Mouse (Mus musculus) frontal cortex, adult (tissue): ENCODE results near the gene Fem1b.
"Not testable (repeated sequence)": the region's sequence is repeated elsewhere in the genome, so short reads cannot be mapped to it uniquely, and the experiment has no call there.

Experiments
- ATAC-seq: cut with Nextera tagmentation; 2 replicates; pipeline ENCODE4 v1.9.2; 2017; ENCODE audit warnings: mild to moderate bottlenecking, moderate library complexity, mixed read lengths; ENCODE audit not compliant: low TSS enrichment

Fem1b gene

DNA sequence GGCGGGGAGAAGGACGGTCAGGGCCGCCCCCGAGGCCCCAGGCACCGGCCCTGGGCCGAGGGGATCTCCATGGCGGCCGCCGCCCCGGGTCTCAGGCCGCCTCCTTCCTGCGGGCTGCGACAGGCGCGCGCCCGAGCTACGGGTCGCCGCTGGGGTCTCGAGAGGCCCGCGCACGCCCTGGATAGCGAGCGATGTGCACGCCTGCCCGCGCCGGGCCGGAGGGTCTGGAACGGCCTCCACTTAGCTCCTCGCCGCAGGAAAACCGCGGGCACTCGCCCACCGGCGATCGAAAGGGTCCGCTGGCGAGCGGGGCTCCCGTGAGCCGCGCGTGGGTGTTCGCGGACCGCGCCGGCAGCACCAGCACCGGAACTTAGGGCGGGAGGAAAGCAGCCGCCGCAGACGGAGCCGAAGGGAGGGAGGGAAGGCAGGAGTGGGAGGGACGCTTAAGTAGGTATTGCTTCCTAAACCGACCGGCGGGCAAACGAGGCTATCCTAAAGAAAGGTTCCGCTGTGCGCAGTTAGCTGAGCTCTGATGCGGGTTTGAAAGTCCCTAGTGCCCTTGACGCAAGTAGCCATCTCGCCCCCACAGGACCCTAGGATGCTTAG lies at the start of gene Fem1b:
Gene Fem1b (minus strand): TSS at position 419 of the 606 bp plus-strand sequence.
- peak; percentile 87 for ATAC-seq

DNA sequence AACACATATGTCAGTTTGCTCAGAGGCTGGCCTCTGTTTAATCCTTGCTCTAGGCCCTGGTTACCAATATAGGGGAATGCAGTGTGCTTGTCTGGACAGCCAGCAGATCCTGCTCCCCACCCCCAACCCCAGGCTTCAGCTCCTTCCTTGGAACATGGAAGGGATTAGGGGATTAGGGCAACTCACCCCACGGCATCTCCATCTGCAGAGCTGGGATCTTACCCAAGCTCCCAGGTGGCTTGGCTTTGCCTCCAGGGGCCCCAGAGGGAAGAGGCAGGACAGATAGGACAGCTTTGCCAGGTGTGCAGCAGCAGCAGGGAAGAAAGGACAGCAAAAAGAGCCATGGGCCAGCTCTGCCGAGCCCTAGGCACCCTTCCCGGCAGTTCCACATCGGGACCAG lies 49.1 kb upstream of the Fem1b start:
- ATAC-seq = no peak

DNA sequence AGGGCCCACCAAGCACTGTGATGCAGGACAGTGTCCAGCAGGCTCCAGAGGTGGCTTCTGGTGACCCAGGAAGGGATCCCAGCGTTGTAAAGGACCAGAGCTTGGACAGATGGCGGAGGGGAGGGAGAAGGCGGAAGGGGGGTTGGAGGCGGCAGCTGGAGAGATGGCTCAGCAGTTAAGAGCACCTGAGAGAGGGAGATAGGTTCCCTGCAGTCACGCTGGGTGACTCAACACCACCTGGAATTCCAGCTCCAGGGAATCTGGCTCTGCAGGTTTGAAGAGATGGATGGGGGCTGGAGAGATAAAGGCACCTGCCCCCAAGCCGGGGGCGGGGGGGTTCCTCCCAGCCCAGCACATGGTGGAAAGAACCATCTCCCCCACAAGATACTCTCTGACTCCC lies 48.4 kb upstream of the Fem1b start:
- ATAC-seq = not testable (repeated sequence)

DNA sequence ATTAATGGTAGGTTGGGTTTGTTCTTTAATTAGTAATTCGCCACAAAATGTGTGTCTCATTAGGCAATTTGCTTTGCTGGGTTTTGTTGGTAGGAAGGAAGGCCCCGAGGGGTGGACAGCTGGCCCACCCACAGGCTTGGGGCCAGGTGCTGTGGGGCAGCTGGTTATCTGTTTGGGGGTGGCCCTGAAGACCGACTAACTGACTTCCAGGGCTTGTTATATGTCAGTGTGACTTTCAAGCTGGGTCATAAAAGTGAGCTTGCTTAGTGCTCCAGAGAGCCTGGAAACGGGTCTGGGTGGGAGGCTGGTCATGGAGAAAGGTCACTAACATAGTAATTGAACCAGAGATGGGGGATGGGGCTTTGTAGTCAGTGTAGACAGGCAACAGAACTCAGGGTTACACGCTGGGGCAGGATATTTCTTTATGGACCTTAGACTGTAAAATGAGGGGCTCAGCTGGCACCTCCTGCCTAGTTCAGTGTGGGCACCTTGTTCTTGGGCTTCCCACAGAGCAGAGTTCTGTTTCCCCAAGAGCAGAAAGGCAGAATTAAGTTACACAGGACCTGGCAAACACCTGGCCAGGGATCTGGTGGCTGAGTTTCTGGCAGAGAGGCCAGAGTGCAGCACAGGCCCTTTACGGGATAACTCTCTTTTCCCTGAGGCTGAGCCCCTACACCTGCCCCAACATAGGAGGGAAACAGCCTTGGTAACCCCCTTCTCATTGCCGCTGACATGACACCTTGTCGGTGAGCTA lies 46.7 kb upstream of the Fem1b start:
- no peak for ATAC-seq

DNA sequence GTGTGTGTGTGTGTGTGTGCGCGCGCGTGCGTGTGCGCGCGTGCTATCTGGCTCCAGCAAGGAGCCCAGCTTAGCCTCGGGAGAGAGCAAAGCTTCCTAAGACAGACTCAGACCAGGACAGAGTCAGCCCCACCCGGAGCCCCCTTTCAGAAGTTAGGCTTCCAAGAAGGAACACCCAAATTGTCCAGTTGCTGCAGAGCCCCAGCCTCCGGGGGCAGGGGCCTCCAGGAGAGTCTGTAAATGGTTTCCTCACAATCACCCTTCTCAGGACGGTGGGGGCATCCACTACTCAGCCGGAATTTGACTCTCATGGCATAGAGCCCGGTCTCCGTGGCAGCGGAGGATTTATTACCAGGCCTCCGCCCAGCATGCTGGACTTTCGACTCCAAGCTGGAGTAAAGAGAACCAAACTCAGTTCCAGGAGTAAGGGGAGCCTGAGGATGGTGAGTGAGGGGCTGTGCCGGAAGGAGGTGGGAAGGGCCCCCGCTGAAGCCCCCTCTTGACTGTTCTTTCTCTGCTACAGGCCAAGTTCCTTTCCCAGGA lies 46.1 kb upstream of the Fem1b start, which contains the start of gene Calml4:
Gene Calml4 (plus strand): TSS at position 362 of the 543 bp plus-strand sequence.
- ATAC-seq = no peak

DNA sequence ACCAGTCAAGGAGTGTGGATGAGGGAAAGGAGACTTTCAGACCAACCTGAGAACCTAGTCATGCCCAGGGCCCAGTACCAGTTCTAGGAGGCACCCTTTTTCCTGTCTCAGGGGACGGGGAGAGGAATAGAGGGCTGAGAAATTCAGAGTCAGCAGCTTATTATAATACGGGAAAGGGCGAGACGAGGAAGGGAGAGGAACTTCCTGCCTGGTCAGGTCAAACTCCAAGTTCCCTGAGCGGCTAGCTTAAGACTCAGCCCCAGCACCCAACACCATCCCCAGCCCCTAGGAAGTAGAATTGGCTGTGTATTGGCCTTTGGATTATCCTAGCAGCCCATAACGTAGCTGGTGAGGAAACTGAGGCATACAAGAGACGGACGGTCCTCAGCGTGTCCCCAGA lies 45.5 kb upstream of the Fem1b start:
- no peak for ATAC-seq

DNA sequence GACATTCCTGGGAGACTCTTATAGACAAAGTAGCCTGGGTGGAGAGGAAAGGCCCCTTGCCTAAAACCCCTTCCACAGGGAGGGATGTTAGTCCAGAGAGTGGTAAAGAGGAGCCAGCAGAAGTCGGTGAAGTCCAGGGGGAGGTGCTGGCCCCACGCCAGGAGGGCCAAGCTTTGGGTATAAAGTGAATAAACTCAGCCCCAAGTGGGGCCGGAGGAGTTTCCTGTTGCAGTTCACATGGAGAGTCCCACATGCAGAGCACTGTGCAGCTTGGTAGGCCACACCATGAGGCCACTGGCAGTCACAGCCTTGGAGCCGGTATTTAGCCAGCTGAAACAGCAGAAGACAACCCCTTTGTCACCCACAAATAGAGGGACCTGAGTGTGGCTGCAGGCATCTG lies 42.7 kb upstream of the Fem1b start:
- no peak for ATAC-seq

DNA sequence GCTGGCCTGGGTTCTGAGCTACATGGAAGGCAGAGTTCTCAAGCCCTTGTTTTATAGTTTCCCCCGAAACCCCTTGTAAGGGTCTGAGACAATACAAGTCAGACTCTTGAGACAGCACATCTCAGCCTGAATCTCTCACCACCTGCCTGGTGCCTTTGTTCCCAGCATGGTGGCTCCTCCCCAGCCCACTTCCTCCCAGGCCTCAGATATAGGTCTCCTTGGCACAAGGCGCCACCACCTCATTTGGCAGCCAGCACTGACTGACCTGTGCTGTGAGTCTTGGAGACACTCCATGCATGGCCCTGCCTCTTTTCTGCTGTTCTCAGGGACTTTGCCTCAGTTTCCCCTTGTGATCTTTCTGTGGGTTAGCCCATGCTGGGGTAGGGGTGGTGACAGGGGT lies 39.8 kb upstream of the Fem1b start:
- ATAC-seq = no peak

DNA sequence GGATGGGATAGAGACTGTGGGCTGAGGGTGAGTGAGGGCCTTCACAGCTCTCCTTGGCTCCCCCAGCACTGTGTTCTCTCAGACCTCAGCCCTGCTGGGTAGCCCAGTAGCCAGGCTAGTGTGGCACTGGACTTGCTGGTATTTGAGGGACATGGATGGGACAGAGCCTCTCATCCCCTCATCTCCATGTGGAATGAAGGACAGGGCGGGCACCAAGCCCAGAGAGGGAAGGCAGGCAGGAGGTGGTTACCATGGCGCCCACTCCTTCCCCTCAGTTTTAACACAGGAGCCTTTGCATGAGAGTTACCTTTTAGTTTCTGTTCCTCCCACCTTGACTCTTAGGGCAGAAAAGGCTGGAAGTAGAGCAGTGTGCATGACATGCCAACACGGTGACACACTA lies 36.9 kb upstream of the Fem1b start:
- no peak for ATAC-seq

DNA sequence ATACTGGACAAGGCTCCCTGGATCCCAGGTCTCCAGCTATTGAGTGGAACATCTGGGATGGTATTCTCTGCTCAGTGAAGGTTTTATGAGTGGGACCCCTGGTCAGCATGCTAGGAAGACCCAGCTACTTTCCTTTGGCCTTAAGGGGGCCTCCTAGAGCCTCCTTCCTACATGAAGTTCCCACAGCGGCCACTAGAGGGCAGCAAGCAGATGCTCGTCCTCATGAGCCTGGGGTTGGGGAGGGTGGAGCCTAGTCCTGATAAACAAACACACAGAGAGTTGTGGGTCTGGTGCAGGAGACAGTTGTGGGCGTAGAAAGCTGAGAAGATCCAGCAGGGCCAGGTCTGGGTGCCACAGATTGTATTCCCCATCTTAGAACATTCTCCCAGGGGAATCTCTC lies 36.0 kb upstream of the Fem1b start:
- ATAC-seq = peak; percentile 80

DNA sequence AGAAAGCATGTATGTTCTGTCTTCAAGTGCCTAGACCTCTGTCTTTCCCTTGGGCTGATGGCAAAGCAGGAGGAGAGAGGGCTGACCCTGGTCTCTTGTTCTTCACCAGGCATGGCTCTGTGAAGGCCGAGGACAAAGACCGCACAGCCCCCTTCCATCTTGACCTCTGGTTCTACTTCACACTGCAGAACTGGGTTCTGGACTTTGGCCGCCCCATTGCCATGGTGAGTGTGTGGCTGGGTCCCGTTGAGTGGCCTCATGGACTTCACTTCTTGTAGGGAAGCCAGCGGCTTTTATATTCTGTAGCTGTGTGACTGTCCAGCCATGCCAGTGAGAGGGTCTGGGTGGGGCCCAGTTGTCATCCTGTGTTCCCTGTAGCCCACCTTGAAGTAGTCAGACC lies 32.7 kb upstream of the Fem1b start:
- ATAC-seq = no peak

DNA sequence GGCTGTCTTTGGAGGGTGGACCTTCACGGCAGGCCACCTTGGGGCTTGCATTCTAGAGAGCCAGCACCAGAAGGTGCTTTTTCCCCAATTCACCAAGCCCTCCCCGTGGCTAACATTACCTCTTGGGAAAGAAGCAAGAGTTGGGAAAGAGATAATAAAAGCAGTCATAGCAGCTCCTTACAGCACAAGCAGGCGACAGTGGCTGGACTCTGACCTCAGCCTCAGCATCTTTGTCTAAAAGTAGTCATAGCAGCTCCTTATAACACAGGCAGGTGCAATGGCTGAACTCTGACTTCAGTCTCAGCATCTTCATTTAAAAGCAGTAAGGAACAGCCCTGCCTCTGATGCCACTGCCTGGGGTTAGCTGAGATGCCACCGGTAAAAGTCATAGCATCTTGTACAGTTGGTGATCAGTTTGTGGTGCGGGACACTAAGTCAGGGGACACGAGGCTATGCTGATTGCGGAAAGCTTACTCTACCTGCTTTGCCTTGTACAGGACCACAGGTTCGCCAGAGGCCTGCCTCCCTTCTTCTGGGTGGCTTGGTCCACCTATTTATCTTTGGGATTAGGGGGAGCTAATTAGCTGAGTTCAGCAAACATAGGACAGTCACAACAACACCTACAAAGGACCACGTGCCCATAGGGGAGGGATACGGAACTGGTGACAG lies 31.8 kb upstream of the Fem1b start:
- no peak for ATAC-seq

DNA sequence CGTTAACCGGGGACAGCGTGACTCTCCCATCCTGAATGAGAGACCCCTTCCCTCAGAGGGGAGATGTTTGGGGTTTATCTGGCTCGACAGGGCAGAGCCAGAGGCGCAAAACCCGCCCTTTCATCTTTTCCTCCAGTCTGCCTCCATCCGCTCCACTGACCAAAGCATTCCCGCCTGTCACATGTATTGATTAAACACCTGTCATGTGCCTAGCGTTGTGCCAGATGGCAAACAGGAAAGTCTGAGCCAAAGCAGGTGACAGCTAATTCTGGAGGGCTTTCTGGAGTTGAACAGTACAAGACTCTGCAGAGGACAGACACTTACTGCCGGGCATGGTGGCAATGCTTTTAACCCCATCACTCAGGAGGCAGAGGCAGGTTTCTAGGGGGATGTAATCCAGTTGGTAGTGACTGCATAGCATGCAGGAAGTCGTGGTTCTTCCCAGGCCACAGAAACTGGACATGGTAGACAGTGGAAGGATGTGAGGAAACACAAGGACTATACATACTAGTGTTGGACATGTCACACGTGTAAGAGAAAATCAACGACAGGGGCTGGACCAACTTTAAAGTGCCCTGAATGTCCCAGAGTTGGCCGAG lies 27.5 kb upstream of the Fem1b start:
- ATAC-seq = 0 out of 2 replicates have a peak, but pooled peaks have one; percentile 3

DNA sequence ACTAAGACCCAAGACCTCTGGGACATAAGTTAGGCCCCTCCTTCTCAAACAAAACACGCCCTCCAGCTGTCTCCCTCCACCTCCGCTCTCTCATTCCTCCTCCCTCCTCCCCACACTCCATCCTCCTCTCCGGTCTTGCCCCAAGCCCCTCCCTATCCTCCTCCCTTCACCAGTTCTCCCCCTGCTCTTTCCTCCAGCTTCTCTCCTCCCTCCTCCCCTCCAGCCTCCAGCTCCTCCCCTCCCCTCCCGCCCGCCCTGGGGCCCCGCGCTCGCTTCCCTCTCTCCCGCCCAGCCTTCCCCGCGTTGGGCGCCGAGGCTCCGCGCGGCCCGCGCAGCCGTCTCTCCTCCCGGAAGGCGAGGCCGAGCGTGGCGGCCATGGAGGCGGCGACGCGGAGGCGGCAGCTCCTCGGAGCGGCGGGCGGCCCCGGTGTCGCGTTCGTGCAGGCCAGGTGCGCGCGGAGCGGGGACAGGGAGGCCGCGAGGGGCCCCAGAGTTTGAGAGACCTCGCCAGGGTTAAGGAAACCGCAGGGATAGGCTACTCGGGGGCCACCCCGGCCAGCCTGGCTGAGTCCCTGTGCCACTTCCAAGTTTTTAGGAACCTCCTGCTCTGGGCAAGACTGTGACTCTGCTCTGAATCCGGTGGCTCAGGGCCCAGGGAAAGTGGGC lies 26.9 kb upstream of the Fem1b start, which contains the start of gene Cln6:
Gene Cln6 (plus strand): TSS at position 280 of the 666 bp plus-strand sequence.
- peak; percentile 78 for ATAC-seq

DNA sequence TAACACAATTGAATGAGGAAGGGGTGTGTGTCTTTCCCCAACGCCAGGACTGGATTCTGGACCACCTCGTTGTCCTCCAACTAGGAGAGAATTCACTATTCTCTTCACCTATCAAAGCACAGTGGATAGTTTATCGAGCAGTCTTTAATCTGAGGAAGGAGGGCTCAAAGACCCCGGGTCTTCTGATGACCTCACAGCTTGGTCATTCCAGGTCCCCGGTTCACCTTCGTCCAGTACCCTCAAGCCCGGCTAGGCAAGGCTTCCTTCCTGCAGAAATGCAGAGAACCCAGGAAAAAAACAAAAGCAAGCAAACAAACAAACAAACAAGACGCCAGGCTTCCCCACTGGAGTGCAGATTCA lies 26.4 kb upstream of the Fem1b start:
- ATAC-seq = no peak; the same call in 1 of the 2 replicates

DNA sequence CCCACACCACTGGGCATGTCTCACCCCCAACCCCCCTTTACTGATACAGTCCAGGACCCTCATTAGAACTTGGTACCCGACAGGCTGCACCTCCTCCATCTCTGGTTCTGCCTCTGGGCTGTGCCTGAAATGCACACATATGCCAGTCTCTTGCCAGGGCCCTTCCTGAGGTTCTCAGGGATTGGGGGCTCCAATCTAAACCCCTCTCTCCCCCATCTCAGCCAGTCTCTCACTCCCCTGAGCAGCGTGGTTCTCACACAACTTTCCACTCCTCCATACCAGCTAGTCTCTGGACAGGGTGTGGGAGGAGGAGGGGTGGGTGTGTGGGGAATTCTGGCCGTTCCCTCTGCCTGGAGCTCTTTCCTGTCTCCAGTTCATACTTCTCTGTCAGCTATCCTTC lies 25.9 kb upstream of the Fem1b start:
- peak; percentile 29; the same call in 1 of the 2 replicates for ATAC-seq

DNA sequence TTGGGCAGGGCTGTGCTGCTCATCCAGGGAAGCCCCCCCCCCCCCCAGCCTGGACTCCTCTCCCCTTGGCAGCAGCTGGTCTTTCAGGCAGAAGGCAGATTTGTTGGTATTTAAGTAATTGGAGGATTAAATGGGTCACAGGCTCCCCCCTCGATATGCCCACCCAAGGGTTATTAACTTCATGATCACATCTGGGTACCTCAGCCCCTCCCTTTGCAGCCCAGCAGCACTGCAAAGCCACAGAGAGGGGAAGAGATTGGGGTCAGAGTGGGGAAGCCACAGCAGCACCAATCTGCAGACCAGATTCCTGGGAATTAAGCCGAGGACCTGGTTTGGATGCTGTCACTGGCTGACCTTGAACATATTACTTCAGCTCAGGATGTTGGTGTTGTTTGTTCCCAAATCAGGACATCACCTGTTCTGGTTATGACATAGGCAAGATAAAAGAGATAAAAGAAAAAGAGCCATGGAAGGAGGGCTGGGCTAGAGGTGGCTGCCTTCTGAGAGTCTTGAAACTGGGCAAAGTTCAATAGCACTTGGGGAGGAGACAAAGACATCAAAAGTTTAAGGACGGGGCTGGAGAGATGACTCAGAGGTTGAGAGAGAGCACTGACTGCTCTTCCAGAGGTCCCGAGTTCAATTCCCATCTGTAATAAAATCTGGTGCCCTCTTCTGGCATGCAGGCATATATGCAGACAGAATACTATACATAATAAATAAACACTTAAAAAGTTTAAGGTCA lies 24.1 kb upstream of the Fem1b start:
- no peak for ATAC-seq

DNA sequence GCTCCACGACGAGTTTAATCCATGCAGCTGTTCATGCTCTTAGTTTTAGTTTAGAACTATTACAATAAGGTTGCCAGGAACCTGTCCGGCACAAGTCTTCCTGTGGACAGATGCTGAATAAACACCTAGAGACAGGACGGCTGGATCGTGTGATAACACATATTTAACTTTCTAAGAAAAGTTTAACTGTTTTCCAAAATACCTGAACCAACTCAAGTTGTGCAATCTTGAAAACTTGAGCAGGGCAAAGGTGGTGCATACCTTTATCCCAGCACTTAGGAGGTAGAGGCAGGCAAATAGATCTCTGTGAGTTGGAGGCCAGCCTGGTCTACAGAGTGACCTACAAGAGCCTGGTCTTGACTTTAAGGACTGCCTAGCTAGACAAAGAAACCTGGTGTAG lies 23.2 kb upstream of the Fem1b start:
- ATAC-seq = no peak

DNA sequence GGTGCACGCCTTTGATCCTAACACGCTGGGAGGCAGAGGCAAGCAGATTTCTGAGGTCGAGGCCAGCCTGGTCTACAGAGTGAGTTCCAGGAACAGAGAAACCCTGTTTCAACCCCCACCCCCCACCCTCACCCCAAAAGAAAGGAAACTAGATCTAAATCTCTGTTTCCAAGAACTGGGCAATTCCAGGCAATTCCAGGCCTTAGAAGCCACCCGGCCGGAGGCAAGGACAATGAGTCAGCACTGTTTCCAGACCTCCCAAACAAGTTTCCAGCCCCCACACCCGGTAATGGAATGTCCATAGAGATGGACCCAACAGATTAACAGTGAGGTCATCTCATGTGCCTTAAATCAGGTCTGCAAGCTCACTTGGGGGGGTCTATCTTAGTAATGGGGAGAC lies 18.1 kb upstream of the Fem1b start:
- ATAC-seq = no peak

DNA sequence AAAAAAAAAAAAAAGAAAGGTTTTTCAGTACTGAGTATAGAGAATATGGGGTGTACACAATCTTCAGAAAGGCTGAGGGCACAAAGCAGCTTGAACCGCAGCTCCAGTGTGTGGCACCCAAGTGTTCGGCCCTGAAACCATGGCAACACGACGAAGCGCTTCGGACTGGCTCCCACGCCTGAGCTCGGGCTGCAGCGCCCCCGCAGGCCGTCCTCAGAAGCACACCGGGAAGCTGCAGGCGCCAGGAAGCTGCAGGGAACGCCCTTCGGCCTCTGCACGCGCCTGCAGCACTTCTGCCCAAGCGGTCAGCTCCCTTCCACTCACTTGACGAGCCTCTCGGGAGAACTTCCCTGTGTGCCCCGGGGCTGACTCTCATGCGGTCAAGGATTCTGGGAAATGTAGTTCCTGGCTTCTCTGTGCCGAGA lies 16.9 kb upstream of the Fem1b start:
- peak; percentile 98 for ATAC-seq
